Mouse (Mus musculus): ENCODE results near the gene Bmpr1a.
"Not testable (repeated sequence)": the region's sequence is repeated elsewhere in the genome, so short reads cannot be mapped to it uniquely, and the experiment has no call there.

The Bmpr1a gene

DNA sequence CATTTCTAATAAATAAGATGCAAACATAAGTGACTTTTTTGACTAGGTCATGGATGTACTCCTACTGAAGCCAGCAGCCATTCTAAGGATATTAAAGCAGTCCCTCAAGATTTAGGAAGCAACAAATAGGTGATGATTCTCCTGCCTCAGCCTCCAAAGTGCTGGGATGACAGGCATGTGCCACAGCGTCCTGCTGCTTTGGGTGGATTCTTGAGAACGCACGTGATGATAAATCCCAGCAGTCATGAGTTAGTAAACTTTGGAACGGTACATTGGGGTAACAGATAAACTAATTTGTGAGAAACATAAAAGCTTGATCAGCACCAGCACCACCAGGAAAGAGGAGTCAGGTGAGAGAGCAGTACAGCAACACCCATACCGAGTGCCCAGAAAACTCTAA lies 52.7 kb downstream of the Bmpr1a start:
- DNase-seq (ENCODE audit: low spot score) = no peak

DNA sequence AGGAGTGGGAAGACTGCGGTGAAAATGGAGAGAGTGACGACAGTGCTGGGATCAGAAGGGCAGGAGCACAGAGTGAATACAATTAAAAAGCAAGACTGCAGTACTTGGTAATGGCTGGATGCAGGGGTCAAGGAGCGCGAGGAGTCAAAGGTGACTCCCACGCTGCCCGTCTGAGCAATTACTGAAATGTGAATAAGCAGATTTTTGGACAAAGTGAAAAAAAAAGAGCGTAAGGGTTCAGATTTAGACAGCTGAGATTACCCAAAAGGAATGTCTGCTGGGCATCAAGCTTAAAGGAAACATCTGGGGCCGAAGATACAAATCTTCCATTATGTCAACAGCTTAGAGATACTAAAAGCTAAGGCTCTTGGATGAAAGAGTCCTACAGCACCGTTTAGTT lies 53.3 kb downstream of the Bmpr1a start:
- no peak for DNase-seq (ENCODE audit: low spot score)

DNA sequence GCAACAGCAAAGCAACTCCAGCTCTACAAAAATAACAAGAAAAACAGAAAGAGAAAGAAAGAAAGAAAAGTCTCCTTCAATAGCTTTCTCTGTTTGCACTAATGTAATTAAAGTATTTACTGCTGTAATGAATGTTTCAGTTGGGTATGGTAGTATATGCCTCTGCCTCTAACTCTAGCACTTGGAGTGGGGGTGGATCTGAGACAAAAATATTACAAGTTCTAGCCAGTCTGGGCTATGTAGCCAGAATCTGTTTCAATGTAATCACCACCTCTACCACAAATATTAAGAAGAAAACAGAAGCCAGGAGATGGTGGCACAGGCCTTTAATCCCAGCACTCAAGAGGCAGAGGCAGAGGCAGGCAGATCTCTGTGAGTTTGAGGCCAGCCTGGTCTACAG lies 54.7 kb downstream of the Bmpr1a start:
- DNase-seq (ENCODE audit: low spot score) = no peak

DNA sequence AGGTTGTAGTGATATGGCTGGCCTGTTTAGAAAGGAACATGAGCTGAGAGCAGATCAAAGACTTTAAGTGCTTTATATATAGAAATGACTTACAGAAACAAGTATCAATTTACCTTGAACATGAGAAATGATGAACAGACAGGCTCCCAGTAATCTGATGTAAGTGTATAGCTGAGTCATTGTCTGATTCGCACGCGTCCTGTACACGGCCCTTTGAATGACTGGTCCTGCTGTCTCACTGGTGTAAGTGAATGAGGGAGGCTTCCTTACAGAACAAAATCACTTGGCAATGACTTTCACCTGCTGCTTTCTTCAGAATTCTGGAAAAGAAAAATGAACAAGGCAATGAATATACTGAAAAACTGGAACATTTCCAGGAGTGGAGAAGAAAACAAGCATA lies 55.5 kb downstream of the Bmpr1a start:
- no peak for DNase-seq (ENCODE audit: low spot score)

DNA sequence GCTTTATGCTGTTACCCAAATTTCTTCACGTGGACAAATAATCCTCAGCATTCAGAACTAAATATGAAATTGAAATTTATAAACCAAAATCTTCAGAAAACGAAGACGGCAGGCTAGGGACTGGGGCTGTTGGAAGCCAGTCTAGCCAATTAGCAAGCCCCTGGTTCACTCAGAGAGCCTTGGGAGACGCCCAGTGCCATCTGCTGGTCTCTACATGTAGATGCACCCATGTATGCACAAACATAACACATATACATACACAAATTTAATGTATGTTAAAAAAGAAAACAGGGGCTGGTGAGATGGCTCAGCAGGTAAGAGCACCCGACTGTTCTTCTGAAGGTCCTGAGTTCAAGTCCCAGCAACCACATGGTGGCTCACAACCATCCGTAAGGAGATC lies 56.5 kb downstream of the Bmpr1a start:
- no peak for DNase-seq (ENCODE audit: low spot score)

DNA sequence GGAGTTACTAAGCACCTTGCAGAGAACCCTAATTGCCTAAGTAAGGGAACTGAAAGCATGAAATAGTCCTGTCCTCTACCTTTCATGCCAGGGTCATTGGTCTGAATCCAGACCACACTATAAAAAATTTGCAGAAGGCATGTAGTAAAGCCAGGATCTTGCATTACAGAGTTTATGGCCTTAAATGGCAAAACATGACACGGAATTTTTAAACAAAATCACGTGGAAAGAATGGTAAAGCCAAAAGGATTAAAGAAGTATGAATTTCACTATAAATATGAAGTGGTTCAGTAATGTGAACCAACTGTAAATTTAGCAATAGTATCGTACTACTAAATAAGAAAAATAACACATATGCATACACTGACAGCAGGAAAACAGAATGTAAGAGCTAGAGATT lies 57.8 kb downstream of the Bmpr1a start:
- DNase-seq (ENCODE audit: low spot score) = no peak

DNA sequence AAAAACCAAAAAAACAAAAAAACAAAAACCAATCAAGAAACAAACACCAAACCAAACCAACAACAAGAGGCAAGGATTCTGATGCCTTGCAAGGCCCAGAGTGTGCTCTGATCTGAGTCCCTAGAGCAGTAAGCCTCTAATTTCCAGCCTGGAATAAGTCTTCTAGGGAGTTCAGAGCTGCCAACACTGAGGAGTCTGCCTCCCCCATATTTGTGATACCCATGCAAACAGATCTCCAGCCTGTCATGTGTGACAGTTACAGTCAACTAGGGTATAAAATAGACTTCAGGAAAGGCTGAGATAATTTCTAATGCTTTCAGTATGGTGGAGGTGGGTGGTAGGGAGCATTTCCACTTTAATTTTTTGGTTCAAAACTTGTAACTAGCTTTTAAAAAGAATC lies 58.2 kb downstream of the Bmpr1a start:
- DNase-seq (ENCODE audit: low spot score) = no peak

DNA sequence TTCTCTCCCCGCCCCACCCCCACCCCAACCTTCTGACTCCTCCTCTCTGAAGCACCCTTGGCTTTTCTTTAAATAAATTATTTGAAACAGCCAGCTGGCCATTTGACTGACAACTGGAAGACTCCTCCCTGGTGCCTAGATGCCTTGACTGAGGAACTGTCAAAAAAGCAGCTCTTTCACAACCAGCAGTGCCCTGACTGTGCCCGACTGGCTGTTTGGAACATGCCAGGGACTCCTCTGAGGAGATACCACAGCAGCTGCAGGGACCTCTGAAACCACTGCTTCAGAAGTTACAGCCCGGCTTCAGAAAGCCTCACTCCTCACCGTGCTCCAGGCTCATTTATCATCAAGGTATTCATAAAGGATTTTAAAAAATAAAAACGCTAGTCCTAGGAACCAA lies 58.8 kb downstream of the Bmpr1a start:
- no peak for DNase-seq (ENCODE audit: low spot score)

DNA sequence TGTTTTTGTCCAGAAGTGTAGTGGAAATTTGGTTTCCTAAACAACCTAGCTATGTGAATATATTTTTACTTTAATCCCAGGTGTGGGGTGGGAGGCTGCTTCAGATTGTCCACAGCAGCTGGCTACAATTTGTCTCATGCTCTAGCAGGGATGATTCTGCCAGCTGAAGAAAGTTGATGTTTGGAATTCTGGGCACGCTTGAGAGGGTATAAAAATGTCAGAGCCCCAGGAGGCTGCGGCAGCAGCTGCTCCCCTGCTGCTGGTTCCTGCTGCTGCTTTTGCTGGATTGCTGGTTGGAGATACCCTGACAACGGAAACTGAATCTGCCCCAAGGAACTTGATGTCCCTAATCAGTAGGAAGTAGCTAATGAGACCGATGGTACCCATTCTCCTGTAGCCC lies 60.6 kb downstream of the Bmpr1a start:
- DNase-seq (ENCODE audit: low spot score) = no peak

DNA sequence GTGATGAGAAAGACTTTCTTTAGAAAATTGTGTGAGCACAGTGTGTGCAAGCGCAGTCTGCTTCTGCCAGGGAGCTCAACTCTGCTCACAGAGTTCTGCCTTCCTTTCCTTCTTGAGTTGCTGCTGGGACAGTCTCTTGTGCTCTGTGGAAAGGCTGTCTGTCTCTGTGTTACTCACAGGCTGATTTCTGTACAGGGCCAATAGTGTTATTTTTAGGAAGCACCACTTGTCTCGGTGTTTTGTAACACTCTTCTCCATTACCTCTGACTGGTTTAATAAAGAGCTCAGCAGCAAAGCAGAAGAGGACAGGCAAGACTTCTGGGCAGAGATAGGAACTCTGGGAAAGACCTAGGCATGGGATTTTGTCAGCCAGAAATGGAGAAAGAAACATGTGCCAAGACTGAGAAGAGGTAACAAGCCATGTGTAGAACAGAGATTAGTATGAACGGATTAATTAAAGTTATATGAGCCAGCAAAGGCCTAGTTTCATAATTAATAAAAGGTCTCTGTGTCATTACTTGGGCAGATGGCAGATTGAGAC lies 62.5 kb downstream of the Bmpr1a start:
- no peak for DNase-seq (ENCODE audit: low spot score)

DNA sequence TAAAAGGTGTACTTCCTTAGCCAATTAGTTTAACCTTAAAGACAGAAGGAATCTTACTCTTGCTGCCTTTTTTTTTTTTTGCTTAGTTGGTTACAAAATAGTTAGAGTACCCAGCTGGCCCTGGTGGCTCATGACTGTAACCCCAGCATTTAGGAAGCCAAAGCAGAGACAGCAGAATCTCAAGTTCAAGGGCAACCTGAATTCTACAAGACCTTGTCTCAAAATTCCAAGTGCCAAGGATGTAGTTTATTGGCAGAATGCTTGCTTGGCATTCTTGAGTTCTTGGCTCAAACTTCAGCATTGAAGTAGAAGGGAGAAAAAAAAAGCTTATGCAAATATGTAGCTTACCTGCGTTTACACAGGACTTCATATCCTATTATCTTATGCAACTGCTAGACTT lies 74.1 kb downstream of the Bmpr1a start:
- DNase-seq (ENCODE audit: low spot score) = no peak

DNA sequence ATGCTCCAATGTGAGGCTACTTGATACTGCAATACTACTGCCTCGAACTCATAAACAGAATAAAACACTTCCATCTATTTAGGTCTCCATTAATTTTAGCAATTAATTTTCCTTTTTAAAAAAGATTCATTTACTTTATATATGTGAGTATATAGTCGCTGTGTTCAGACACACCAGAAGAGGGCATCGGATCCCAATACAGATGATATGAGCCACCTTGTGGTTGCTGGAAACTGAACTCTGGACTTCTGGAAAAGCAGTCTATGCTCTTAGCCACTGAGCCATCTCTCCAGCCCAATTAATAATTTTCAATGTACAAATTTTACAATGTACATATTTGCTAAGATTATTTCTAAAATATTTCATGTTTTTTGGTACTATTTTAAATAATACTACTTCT lies 74.9 kb downstream of the Bmpr1a start:
- DNase-seq (ENCODE audit: low spot score) = no peak

DNA sequence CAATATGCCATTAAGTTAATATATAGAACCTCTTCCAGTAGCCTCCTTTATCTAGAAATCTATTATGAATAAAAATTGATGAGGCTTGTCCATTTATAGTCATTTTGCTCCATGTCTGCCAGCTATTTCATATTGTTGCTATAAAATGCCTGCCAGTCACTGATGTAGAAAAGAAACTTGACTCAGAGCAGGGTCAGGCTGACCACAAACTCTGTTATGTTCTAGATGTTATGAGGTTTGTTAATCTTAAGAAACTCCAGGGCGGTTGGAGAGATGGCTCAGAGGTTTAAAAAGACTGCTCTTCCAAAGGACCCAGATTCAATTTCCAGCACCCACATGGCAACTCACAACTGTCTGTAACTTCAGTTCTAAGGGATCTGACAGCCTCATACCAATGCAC lies 82.1 kb downstream of the Bmpr1a start:
- DNase-seq (ENCODE audit: low spot score) = no peak

DNA sequence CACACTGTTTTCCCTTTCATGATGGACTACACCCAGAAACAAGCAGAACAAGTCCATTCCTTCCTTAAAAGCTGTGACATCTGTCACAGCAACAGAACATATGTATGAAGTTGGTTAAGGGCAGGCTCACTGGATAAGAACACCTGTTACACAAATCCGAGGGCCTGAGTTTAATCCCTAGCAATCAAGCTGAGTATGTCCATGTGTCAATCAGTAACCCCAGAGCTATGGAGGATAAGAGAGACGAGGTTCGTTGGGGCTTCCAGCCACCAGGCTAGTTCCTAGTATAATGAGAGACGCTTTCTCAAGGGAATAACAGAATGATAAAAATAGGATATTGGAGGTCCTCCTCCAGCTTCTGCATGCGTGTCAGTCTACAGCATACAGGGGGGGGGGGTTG lies 85.6 kb downstream of the Bmpr1a start:
- DNase-seq (ENCODE audit: low spot score) = no peak

DNA sequence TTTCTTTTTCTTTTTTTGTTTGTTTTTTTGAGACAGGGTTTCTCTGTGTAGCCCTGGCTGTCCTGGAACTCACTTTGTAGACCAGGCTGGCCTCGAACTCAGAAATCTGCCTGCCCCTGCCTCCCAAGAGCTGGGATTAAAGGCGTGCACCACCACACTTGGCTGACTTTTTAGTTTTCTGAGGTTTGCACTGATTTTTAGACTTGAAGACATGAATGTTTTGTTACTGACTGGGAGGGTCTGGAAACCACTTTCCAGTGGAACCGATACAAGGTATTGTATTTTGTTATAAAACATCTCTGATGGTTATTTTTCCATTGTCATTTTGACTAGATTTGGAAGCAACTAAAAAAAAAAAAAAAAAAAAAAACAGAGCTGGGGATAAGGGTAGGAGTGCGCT lies 86.2 kb downstream of the Bmpr1a start:
- DNase-seq (ENCODE audit: low spot score) = not testable (repeated sequence)

DNA sequence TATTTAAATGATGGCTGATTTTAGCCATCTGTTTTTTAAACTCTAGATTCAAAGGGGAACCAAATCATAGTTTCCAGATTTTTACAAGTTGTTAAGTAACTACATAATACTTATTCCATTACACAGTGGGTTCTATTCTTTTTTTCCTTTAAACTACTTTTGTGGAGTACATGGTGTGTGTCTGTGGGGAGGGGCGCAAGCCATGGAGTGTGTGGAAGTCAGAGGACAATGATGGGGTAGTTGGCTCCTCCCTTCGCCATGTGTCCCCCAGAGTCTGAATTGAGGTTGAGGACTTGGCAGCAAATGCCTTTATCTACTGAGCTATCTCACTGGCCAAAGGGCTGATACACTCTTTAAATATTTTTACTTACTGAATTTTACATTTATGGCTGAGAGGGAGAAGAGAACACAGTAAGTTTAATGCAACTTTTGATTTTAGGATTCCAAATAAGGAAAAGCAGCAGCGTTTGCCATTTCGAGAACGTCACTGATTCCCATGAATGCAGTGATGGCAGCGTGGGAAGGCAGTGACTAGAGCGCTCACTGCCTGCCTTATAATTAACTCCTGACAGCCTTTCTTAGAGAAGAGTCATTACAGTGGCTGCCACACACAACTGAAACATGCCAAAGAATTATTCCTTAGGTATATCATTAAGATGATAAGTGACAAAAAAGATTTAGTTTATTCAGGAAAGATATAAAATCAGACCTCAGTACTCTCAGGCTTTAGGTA lies 90.8 kb downstream of the Bmpr1a start:
- DNase-seq (ENCODE audit: low spot score) = no peak

DNA sequence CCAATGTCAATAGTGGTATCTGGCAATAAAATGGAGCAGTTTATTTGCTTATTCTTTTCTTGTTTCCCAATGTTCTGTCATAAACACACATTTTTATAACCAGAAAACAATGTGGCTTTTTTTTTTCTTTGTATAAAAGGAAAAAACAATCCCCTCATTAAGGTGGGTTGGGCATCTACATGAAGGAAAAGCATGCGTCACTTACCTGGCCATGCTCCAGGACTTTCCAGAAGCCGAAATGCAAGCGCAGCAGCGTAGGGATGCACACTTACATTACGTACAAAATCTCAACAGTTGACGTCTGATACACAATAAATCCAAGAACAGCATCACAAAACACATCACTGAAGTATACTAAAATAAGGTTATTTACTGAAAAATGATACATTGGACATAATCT lies 92.4 kb downstream of the Bmpr1a start:
- DNase-seq (ENCODE audit: low spot score) = no peak

DNA sequence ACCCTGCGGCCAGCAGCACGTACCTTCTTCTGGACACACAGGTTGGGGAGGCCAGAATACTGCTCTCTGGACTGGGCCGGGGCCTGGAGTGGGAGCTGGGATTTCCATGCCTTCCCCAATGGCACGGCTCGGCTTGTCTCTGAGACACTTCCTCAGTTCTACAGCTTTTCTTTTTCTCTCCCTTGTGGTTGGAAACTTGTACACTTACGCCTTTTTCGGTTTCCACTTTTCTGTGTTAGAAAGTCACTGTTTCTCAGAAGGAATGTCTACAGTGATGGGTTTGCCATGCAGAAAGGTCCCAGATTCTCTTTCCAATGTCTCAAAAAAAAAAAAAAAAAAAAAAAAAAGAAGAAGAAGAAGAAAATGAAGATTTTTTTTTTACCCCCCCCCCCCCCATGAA lies 99.7 kb downstream of the Bmpr1a start:
- no peak for DNase-seq (ENCODE audit: low spot score)

DNA sequence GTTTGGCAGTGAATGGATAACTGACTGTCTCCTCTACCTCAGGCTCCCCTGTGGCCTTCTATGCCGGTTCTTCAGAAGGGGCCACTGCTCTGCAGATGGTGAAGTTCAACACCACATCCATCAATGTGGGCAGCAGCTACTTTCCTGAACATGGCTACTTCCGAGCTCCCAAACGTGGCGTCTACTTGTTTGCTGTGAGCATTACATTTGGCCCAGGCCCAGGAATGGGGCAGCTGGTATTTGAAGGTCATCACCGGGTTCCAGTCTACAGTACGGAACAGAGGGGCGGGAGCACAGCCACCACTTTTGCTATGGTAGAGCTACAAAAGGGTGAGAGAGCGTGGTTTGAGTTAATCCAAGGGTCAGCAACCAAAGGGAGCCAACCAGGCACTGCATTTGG lies 100.3 kb downstream of the Bmpr1a start:
- no peak for DNase-seq (ENCODE audit: low spot score)

DNA sequence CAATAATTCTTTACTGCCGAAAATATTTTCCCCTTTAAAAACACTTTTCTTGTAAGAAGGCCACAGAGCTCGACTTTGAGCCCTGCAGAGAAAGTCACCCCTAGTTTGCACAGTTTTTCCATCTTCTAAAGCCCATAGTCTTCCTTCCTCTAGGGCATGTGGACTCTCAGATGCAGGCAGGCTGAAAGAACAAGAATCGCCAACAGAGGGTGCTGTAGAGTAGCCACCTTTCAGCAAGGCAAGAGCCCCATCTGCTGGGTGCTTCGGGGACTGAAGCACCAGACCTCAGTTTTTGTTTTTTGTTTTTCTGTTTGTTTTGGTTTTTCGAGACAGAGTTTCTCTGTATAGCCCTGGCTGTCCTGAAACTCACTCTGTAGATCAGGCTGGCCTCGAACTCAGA lies 102.0 kb downstream of the Bmpr1a start:
- peak; percentile 82 for DNase-seq (ENCODE audit: low spot score)

DNA sequence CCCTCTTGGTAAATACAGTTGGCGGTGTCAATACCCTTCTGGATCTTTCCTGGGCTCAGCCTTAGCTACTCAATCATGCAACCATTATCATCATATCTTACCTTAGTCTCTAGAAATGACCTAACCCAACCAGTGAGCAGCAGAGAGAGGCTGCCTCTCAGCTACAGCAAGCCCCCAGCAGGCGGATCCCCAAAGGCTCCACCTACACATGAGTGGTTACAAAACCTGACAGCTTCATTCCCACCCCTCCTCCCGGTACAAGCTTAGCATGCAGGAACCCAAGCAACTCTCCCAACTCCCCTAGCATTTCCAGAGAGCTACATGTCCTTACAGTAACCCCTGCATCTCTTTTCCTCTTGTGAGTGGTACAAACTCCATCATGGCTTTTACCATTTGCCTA lies 103.1 kb downstream of the Bmpr1a start:
- no peak for DNase-seq (ENCODE audit: low spot score)

DNA sequence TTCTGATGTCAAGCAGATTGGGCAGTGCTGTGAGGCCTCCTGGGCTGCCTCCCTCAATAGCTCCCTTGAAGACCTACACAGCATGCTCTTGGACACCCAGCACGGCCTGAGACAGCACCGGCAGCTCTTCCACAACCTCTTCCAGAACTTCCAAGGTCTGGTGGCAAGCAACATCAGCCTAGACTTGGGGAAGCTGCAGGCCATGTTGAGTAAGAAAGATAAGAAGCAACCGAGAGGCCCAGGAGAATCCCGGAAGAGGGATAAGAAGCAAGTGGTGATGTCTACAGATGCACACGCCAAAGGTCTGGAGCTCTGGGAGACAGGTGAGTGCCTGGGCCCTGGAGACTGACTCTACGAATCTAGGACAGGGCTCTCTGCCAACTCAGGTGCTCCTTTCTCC lies 103.8 kb downstream of the Bmpr1a start:
- no peak for DNase-seq (ENCODE audit: low spot score)

DNA sequence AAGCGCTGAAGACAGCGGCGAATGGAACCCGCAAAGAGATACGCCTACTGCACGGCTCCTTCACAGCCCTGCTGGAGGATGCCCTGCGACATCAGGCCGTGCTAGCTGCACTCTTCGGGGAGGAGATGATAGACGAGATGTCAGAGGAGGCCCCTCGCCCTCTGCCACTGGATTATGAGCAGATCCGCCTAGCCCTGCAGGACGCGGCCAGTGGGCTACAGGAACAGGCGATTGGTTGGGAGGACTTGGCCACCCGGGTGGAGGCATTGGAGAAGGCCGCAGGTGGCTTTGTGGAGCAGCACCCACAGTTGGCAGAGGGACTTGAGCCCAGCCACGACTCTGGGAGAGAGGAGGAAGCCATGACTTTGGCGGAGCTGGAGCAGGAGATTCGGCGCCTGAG lies 104.2 kb downstream of the Bmpr1a start:
- no peak for DNase-seq (ENCODE audit: low spot score)

DNA sequence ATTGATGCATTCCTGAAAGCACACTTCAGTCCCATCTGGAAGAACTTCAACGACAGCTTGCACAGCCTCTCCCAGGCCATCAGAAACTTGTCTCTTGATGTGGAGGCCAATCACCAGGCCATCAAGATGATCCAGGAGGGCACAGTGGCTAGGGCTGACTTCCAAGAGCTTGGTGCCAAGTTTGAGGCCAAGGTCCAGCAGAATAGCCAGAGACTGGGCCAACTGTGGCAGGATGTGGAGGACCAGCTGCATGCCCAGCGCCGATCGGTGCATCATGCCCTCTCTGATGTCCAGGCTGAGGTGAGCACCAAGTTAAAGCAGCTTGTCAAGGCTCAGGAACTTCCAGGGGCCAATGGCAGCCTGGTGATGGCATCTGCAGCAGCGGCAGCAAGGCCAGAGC lies 105.3 kb downstream of the Bmpr1a start:
- DNase-seq (ENCODE audit: low spot score) = no peak
